Mouse (Mus musculus) hindbrain, embryonic 14.5 days (tissue): ENCODE measurements around the gene Cd72. TPM values are rescaled to one million over a fixed set of nuclear protein-coding genes. Genes with fewer than 3 reads are reported as not detected.
A peak's percentile ranks its signal among the peaks of the same experiment; 100 is the strongest.

ENCODE experiments used
- ATAC-seq: fragments of 200-750 bp; cut with Nextera tagmentation; 2 replicates; pipeline ENCODE4 v1.8.0; 2017; ENCODE audit warnings: moderate number of reproducible peaks, mild to moderate bottlenecking, moderate TSS enrichment, moderate library complexity; ENCODE audit not compliant: low FRiP score
- DNase-seq: peaks from one replicate; pipeline ENCODE4 v3.0.0-alpha.2; 2015; ENCODE audit warnings: low spot score
- H3K27ac ChIP-seq: fragments of 300-500 bp; sonication (generic); 2 replicates; pipeline ENCODE4 v1.5.1; 2014; ENCODE audit warnings: mild to moderate bottlenecking, moderate library complexity
- H3K27me3 ChIP-seq: fragments of 300-500 bp; sonication (generic); 2 replicates; pipeline ENCODE4 v1.6.1; 2014; ENCODE audit warnings: mild to moderate bottlenecking, low read length, mixed read lengths; ENCODE audit not compliant: control insufficient read depth, insufficient read depth
- H3K36me3 ChIP-seq: fragments of 300-500 bp; sonication (generic); replicated peaks from 2 replicates; pipeline ENCODE4 v1.6.1; 2014; ENCODE audit not compliant: control insufficient read depth, insufficient read depth
- H3K4me1 ChIP-seq: fragments of 300-500 bp; sonication (generic); replicated peaks from 2 replicates; pipeline ENCODE4 v1.6.1; 2014; ENCODE audit warnings: antibody characterized with exemption, low read length, mixed read lengths; ENCODE audit not compliant: control insufficient read depth, insufficient read depth
- H3K4me2 ChIP-seq: fragments of 300-500 bp; sonication (generic); replicated peaks from 2 replicates; pipeline ENCODE4 v1.6.1; 2014; ENCODE audit warnings: mild to moderate bottlenecking, moderate library complexity
- H3K4me3 ChIP-seq: fragments of 300-500 bp; sonication (generic); replicated peaks from 2 replicates; pipeline ENCODE4 v1.5.1; 2014; ENCODE audit warnings: mild to moderate bottlenecking, low read length
- H3K9ac ChIP-seq: fragments of 300-500 bp; sonication (generic); 2 replicates; pipeline ENCODE4 v1.6.1; 2014
- H3K9me3 ChIP-seq: fragments of 300-500 bp; sonication (generic); 2 replicates; pipeline ENCODE4 v1.6.1; 2016; ENCODE audit warnings: low read length; ENCODE audit not compliant: control insufficient read depth
- WGBS: fragments of 180-500 bp; shearing (Covaris S2); extraction: QIAGEN DNeasy Blood & Tissue Kit; methylation state at CpG from one replicate; pipeline ENCODE4 v1.1.7; 2014; 5-methylcytosine and 5-hydroxymethylcytosine counted together
- polyA plus RNA-seq: library from polyadenylated mRNA; unstranded; fragments of >200 nt; fragmentation: Nextera tagmentation; extraction: Ambion mirVana; gene quantifications from 2 replicates; pipeline ENCODE4 v1.2.1, GENCODE M21; 2014

The Cd72 gene
- polyA plus RNA-seq, 1 experiment from 2014 or later = 7.5 TPM

DNA sequence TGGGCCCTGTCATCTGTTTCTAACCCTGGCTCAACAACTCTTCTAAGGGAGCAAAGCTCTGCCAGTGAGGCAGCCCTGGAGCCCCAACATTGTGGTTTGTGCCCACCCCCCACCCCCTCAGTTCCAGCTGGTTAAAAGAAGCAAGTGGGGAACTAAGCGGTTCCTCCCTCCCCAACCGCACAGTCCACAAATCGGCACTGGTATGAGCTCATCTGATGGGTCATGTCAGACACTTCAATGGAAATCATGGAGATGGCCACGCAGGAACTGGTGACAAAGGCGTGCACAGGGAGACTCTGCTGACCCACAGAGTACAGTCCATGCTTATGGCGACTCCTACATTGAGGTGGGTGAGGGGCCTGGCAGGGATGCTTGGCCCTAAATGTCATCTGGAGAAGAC, 11.5 kb upstream of the Cd72 start:
- Histone ChIP-seq H3K9ac (no peak overlapping the region), H3K27me3 (no peaks in the 10 kb centered on the region), H3K27ac (no peak overlapping the region), H3K9me3 (no peaks in the 10 kb centered on the region), H3K4me2 (no peak overlapping the region), H3K4me1 (no peaks in the 10 kb centered on the region), H3K36me3 (no peaks in the 10 kb centered on the region), H3K4me3 (no peak overlapping the region)
- DNase-seq (no peak), ATAC-seq (no peak)
- 88% methylated on average over 6 of the region's 6 CpGs for WGBS

DNA sequence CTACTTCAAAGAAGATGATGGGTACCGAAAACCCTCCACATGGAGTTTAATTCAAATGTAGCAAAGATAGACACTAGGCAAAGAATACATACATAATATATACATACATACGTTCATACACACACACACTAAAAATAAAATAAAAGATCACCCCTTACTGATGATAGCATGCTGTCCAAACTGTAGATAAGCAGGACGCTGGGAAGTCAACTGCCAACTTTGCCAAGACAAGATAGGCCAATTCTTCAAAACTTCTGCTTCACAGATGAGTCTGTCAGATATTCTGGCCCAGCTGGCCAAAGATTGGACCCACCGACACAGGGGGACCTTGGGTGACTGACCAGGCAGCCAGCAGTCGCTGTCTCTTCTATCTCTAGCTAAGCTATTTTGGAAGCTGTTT, 8.7 kb upstream of the Cd72 start:
- DNase-seq (no peak), ATAC-seq (no peak)
- H3K4me3 ChIP-seq = no peak overlapping the region
- no peaks in the 10 kb centered on the region for H3K4me1 ChIP-seq
- no peaks in the 10 kb centered on the region for H3K27me3 ChIP-seq
- H3K27ac ChIP-seq = no peak overlapping the region
- no peak overlapping the region for H3K4me2 ChIP-seq
- H3K36me3 ChIP-seq = no peaks in the 10 kb centered on the region
- H3K9ac ChIP-seq = no peak overlapping the region
- WGBS = 94% methylated on average over 5 of the region's 5 CpGs
- no peaks in the 10 kb centered on the region for H3K9me3 ChIP-seq

DNA sequence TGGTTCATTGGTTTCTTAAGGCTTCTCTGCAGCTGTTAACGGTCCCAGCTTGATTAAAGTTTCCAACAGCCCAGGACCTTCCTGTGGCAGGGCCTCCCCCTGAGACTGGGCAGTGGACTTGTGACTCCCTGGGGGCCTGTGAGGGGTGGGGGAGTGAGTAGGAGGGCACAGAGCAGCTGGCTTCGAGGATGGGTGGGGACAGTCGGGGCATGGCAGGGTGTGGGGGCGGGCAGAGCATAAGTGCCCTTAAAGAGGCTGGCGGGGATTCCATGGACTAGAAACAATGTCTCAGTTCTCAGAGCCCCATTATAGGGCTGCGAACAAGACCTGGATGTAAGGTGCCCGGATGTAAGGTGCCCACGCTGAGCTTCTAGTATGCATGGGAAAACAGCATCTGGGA, 2.7 kb upstream of the Cd72 start:
- H3K9ac ChIP-seq = no peak overlapping the region
- H3K4me1 ChIP-seq = peaks cover 16% of the 10 kb centered on the region
- ATAC-seq (no peak), DNase-seq (no peak)
- H3K27me3 ChIP-seq = peaks cover 16% of the 10 kb centered on the region; the same call in 1 of the 2 replicates
- no peak overlapping the region for H3K27ac ChIP-seq
- no peak overlapping the region for H3K4me2 ChIP-seq
- no peaks in the 10 kb centered on the region for H3K36me3 ChIP-seq
- H3K4me3 ChIP-seq = no peak overlapping the region
- 23% methylated on average over 8 of the region's 8 CpGs for WGBS
- H3K9me3 ChIP-seq = no peaks in the 10 kb centered on the region

DNA sequence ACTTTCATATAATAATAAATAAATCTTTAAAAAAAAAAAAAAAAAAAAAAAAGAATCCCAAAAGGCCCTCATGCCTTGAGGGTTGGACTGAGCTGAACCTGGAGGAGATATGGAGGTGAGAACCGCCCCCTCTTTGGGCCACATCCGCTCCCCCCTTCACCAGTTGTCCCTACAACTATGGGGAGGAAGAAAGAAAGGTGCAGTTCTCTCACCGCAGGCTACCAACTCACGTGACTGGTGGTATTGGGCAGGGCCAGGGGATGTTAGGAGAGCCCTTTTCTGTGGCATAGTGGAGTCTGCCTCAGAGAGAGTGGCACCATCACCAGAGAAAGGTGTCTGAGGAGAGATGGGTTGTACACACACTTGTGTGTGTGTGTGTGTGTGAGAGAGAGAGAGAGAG, 2.0 kb upstream of the Cd72 start:
- no peak for ATAC-seq
- H3K36me3 ChIP-seq = no peaks in the 10 kb centered on the region

DNA sequence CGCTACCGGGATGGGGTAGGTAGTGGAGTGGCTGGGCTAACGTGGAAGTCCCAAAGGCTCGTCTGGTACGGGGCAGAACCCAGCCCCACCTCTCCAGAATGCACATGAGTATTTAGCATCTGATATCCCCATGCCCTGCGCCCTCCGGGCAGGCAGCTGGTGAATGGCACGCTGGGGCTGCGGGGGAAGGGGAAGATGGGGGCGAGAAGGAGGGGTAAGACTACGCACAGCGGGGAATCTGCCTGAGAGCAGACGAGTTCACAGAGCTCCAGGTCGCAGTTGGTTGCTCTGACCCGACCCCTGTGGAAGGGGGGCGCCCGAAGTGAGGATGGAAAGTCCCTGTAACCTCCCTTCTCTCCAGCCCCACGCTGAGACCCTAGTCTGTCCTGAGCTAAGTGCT, 1.0 kb downstream of the Cd72 start:
- no peak overlapping the region for H3K4me3 ChIP-seq

More for the DNA sequence above, 2.0 kb upstream of the Cd72 start:
- H3K4me3 ChIP-seq = no peak overlapping the region
- no peak overlapping the region for H3K4me2 ChIP-seq
- H3K27me3 ChIP-seq = peaks cover 16% of the 10 kb centered on the region; the same call in 1 of the 2 replicates
- no peak overlapping the region for H3K9ac ChIP-seq
- DNase-seq = no peak
- WGBS = 38% methylated on average over 4 of the region's 4 CpGs
- H3K27ac ChIP-seq = no peak overlapping the region
- H3K4me1 ChIP-seq = peaks cover 16% of the 10 kb centered on the region
- H3K9me3 ChIP-seq = no peaks in the 10 kb centered on the region

DNA sequence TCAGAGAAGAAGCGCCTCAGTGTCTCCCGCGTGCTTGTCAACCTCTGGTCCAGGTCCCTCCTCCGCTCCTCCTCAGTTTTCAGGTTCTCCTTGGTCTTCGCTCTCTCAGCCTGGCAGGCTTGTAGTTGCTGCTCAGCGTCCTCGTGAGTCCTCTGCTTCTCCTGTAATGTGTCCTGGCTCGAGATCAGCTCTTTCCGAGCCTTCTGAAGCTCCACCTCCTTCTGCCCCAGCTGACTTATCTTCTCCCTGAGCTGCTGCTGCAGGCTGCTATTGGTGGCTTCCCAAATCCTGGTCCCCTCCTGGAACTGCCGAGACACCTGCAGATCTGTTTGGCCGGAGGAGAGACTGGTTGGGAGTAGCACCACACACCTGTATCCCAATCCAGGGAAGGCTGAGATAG, 2.1 kb downstream of the Cd72 start:
- H3K9me3 ChIP-seq = no peaks in the 10 kb centered on the region
- H3K36me3 ChIP-seq = peaks cover 15% of the 10 kb centered on the region
- ATAC-seq (no peak), DNase-seq (no peak)
- no peak overlapping the region for H3K27ac ChIP-seq
- H3K9ac ChIP-seq = no peak overlapping the region
- H3K4me1 ChIP-seq = peaks cover 16% of the 10 kb centered on the region
- H3K4me2 ChIP-seq = no peak overlapping the region
- H3K4me3 ChIP-seq = no peak overlapping the region
- peaks cover 16% of the 10 kb centered on the region; the same call in 1 of the 2 replicates for H3K27me3 ChIP-seq
- 67% methylated on average over 11 of the region's 11 CpGs for WGBS

More for the DNA sequence above, 1.0 kb downstream of the Cd72 start:
- no peak for DNase-seq
- no peaks in the 10 kb centered on the region for H3K9me3 ChIP-seq
- H3K27me3 ChIP-seq = peaks cover 16% of the 10 kb centered on the region; the same call in 1 of the 2 replicates
- under 1% methylated on average over 18 of the region's 18 CpGs for WGBS
- H3K4me2 ChIP-seq = peak overlapping the region; percentile 31
- H3K9ac ChIP-seq = no peak overlapping the region
- H3K36me3 ChIP-seq = peaks cover 4% of the 10 kb centered on the region
- ATAC-seq = no peak
- H3K27ac ChIP-seq = no peak overlapping the region
- peaks cover 16% of the 10 kb centered on the region for H3K4me1 ChIP-seq

DNA sequence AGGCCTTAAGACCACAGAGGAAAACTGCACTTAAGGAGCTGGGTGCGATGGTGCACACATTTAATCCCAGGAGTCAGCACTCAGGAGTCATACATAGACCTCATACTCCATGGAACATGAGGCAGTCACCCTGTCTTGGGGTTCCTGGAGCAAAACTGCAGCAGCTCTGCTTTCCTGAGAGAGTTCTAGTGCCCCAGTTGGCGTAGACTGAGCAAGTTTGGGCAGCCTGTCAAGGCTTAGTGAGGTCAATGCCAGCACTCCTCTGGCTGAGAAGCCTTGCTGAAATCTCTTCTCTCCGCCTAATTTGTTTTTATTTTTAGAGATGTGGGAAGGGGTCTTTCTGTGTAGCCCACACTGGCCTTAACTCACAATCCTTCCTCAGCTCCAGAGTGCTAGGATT, 5.9 kb downstream of the Cd72 start:
- Histone ChIP-seq H3K4me2 (no peak overlapping the region), H3K36me3 (peaks cover 40% of the 10 kb centered on the region), H3K9ac (no peak overlapping the region), H3K4me3 (no peak overlapping the region), H3K4me1 (peaks cover 17% of the 10 kb centered on the region), H3K9me3 (no peaks in the 10 kb centered on the region), H3K27me3 (0 out of 2 replicates have a peak, but pooled peaks cover 8% of the 10 kb centered on the region), H3K27ac (no peak overlapping the region)
- DNase-seq (no peak), ATAC-seq (no peak)
- 88% methylated on average over 3 of the region's 3 CpGs for WGBS

DNA sequence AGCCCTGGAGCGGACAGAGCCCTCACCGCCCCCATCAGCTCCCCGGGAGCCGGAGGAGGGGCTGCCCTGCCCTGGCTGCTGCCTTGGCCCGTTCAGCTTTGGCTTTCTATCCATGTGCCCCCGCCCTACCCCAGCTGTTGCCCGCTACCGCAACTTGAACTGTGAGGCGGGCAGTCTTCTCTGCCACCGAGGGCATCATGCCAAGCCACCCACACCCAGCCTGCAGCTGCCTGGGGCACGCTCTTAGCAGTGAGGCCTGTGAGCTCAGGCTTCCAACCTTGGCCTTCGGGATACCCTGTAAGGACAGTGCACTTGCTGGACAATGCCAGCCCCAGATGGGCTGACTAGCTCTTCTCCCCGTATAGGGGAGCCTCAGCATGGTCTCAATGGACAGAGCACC, 7.2 kb downstream of the Cd72 start:
- no peak for DNase-seq

DNA sequence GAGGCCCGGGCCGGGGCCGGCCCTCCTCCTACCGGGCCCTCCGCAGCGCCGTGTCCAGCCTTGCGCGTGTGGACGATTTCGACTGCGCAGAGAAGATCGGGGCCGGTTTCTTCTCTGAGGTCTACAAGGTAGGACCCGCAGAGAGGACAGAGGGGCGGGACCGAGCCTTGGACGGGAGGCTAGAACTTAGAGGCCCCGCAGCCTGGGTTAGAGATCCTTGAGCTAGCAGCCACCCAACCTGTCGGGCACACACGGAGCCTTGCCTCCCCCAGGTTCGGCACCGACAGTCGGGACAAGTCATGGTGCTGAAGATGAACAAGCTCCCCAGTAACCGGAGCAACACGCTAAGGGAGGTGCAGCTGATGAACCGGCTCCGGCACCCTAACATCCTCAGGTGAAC, 10.9 kb downstream of the Cd72 start:
- Histone ChIP-seq H3K36me3 (peaks cover 37% of the 10 kb centered on the region), H3K27me3 (no peaks in the 10 kb centered on the region), H3K4me2 (peak overlapping the region; percentile 96), H3K4me3 (peak overlapping the region; percentile 97), H3K4me1 (peaks cover 12% of the 10 kb centered on the region), H3K9me3 (no peaks in the 10 kb centered on the region), H3K9ac (peak overlapping the region; percentile 98), H3K27ac (peak overlapping the region; percentile 98)
- 0 out of 2 replicates have a peak, but pooled peaks have one; percentile 0 for ATAC-seq
- 1% methylated on average over 28 of the region's 28 CpGs for whole genome bisulfite sequencing
- DNase-seq = no peak

More for the DNA sequence above, 7.2 kb downstream of the Cd72 start:
- Histone ChIP-seq H3K9me3 (no peaks in the 10 kb centered on the region), H3K4me2 (no peak overlapping the region), H3K27me3 (0 out of 2 replicates have a peak, but pooled peaks cover 1% of the 10 kb centered on the region), H3K27ac (no peak overlapping the region), H3K4me1 (peaks cover 12% of the 10 kb centered on the region), H3K9ac (no peak overlapping the region), H3K36me3 (peaks cover 40% of the 10 kb centered on the region), H3K4me3 (no peak overlapping the region)
- WGBS = 81% methylated on average over 13 of the region's 13 CpGs
- no peak for ATAC-seq
